Mouse (Mus musculus): ENCODE results near the gene Wdr81. TPM values are rescaled to one million over a fixed set of nuclear protein-coding genes. Genes with fewer than 3 reads are reported as not detected.

The Wdr81 gene
- total and polyA plus RNA-seq, 2 experiments from 2014 or later: 2.2 to 12.0 TPM

- Histone ChIP-seq H3K27me3 (ENCODE audit: control insufficient read depth, insufficient read depth, low read length) (no peaks in the 10 kb centered on the region), H3K4me2 (ENCODE audit: low read depth, low read length) (no peak within 1 kb of the TSS), H3K9ac (replicated peaks; ENCODE audit: low read depth, low read length) (no peak within 1 kb of the TSS), H3K9me3 (replicated peaks; ENCODE audit: control insufficient read depth, low read length) (peaks cover 2% of the 10 kb centered on the region; the same call in 1 of the 2 replicates), H3K4me3 (ENCODE audit: low read depth, low read length) (no peak within 1 kb of the TSS), H3K36me3 (replicated peaks; ENCODE audit: control insufficient read depth, insufficient read depth, low read length) (peaks cover 18% of the 10 kb centered on the region), H3K27ac (ENCODE audit: low read depth) (no peak within 1 kb of the TSS), H3K4me1 (ENCODE audit: control insufficient read depth, insufficient read depth) (no peaks in the 10 kb centered on the region)
- ATAC-seq (ENCODE audit: insufficient read depth, low read depth): no peak
- WGBS: 93% methylated on average over 6 of the region's 6 CpGs
- TF ChIP-seq EP300 (IDR thresholded peaks at IDR 0.05; ENCODE audit: low read depth) (no peak), CTCF (IDR thresholded peaks at IDR 0.05; ENCODE audit: low read depth) (no peak)
- no peak for DNase-seq (ENCODE audit: low spot score)
Measured at GRCm38 (mm10) chr11:75439363-75439762, 15.2 kb downstream of the Wdr81 start, which contains the start of gene Serpinf2. Serpinf2 (minus strand) TSS chr11:75439591.

- H3K4me1 ChIP-seq (ENCODE audit: control insufficient read depth, insufficient read depth): no peaks in the 10 kb centered on the region
- WGBS: 86% methylated on average over 3 of the region's 3 CpGs
- peaks cover 14% of the 10 kb centered on the region; the same call in 1 of the 2 replicates for H3K36me3 ChIP-seq (replicated peaks; ENCODE audit: control insufficient read depth, insufficient read depth, low read length)
- ATAC-seq (ENCODE audit: insufficient read depth, low read depth) (no peak), DNase-seq (ENCODE audit: low spot score) (no peak)
- H3K9me3 ChIP-seq (replicated peaks; ENCODE audit: control insufficient read depth, low read length): peaks cover 5% of the 10 kb centered on the region; the same call in 1 of the 2 replicates
- H3K27me3 ChIP-seq (ENCODE audit: control insufficient read depth, insufficient read depth, low read length): no peaks in the 10 kb centered on the region
- H3K27ac ChIP-seq (ENCODE audit: low read depth): no peak overlapping the region
- TF ChIP-seq EP300 (IDR thresholded peaks at IDR 0.05; ENCODE audit: low read depth) (no peak), CTCF (IDR thresholded peaks at IDR 0.05; ENCODE audit: low read depth) (no peak)
- no peak overlapping the region for H3K4me3 ChIP-seq (ENCODE audit: low read depth, low read length)
- H3K4me2 ChIP-seq (ENCODE audit: low read depth, low read length): no peak overlapping the region
- no peak overlapping the region for H3K9ac ChIP-seq (replicated peaks; ENCODE audit: low read depth, low read length)
Measured at GRCm38 (mm10) chr11:75438804-75439203, 15.7 kb downstream of the Wdr81 start.

GRCm38 (mm10) chr11:75438194-75438593 lies 16.3 kb downstream of the Wdr81 start:
- no peak for TF ChIP-seq EP300 (IDR thresholded peaks at IDR 0.05; ENCODE audit: low read depth)
- no peak for TF ChIP-seq CTCF (IDR thresholded peaks at IDR 0.05; ENCODE audit: low read depth)
- WGBS: 78% methylated on average over 13 of the region's 13 CpGs
- no peak overlapping the region for H3K9ac ChIP-seq (replicated peaks; ENCODE audit: low read depth, low read length)

GRCm38 (mm10) chr11:75434138-75434537 lies 20.4 kb downstream of the Wdr81 start:
- TF ChIP-seq EP300 (IDR thresholded peaks at IDR 0.05; ENCODE audit: low read depth) (no peak), CTCF (IDR thresholded peaks at IDR 0.05; ENCODE audit: low read depth) (no peak)
- Histone ChIP-seq H3K27ac (ENCODE audit: low read depth) (no peak overlapping the region), H3K4me2 (ENCODE audit: low read depth, low read length) (no peak overlapping the region), H3K27me3 (ENCODE audit: control insufficient read depth, insufficient read depth, low read length) (no peaks in the 10 kb centered on the region), H3K4me3 (ENCODE audit: low read depth, low read length) (no peak overlapping the region), H3K9ac (replicated peaks; ENCODE audit: low read depth, low read length) (no peak overlapping the region), H3K4me1 (ENCODE audit: control insufficient read depth, insufficient read depth) (no peaks in the 10 kb centered on the region), H3K9me3 (replicated peaks; ENCODE audit: control insufficient read depth, low read length) (peaks cover 5% of the 10 kb centered on the region; the same call in 1 of the 2 replicates), H3K36me3 (replicated peaks; ENCODE audit: control insufficient read depth, insufficient read depth, low read length) (no peaks in the 10 kb centered on the region)
- WGBS: 80% methylated on average over 5 of the region's 5 CpGs
- DNase-seq (ENCODE audit: low spot score) (no peak), ATAC-seq (ENCODE audit: insufficient read depth, low read depth) (no peak)

More at GRCm38 (mm10) chr11:75438194-75438593, 16.3 kb downstream of the Wdr81 start:
- Histone ChIP-seq H3K9me3 (replicated peaks; ENCODE audit: control insufficient read depth, low read length) (peaks cover 5% of the 10 kb centered on the region; the same call in 1 of the 2 replicates), H3K36me3 (replicated peaks; ENCODE audit: control insufficient read depth, insufficient read depth, low read length) (peaks cover 14% of the 10 kb centered on the region; the same call in 1 of the 2 replicates), H3K27ac (ENCODE audit: low read depth) (no peak overlapping the region), H3K4me2 (ENCODE audit: low read depth, low read length) (no peak overlapping the region), H3K4me3 (ENCODE audit: low read depth, low read length) (no peak overlapping the region), H3K27me3 (ENCODE audit: control insufficient read depth, insufficient read depth, low read length) (no peaks in the 10 kb centered on the region), H3K4me1 (ENCODE audit: control insufficient read depth, insufficient read depth) (no peaks in the 10 kb centered on the region)
- no peak for DNase-seq (ENCODE audit: low spot score)
- ATAC-seq (ENCODE audit: insufficient read depth, low read depth): no peak

- Histone ChIP-seq H3K36me3 (replicated peaks; ENCODE audit: control insufficient read depth, insufficient read depth, low read length) (no peaks in the 10 kb centered on the region), H3K27me3 (ENCODE audit: control insufficient read depth, insufficient read depth, low read length) (no peaks in the 10 kb centered on the region), H3K9me3 (replicated peaks; ENCODE audit: control insufficient read depth, low read length) (peaks cover 5% of the 10 kb centered on the region; the same call in 1 of the 2 replicates), H3K9ac (replicated peaks; ENCODE audit: low read depth, low read length) (no peak overlapping the region), H3K4me3 (ENCODE audit: low read depth, low read length) (no peak overlapping the region), H3K4me1 (ENCODE audit: control insufficient read depth, insufficient read depth) (no peaks in the 10 kb centered on the region), H3K4me2 (ENCODE audit: low read depth, low read length) (no peak overlapping the region), H3K27ac (ENCODE audit: low read depth) (no peak overlapping the region)
- WGBS: 78% methylated on average over 11 of the region's 11 CpGs
- DNase-seq (ENCODE audit: low spot score): no peak
- ATAC-seq (ENCODE audit: insufficient read depth, low read depth): no peak
- TF ChIP-seq CTCF (IDR thresholded peaks at IDR 0.05; ENCODE audit: low read depth) (no peak), EP300 (IDR thresholded peaks at IDR 0.05; ENCODE audit: low read depth) (no peak)
Measured at GRCm38 (mm10) chr11:75431307-75431706, 23.2 kb downstream of the Wdr81 start.
